Mouse (Mus musculus): Measurements from ENCODE around the gene Kdsr. TPM values are rescaled to one million over a fixed set of nuclear protein-coding genes. Genes with fewer than 3 reads are reported as not detected.

Gene Kdsr
- polyA plus RNA-seq, 1 experiment, result 13.9 TPM

DNA sequence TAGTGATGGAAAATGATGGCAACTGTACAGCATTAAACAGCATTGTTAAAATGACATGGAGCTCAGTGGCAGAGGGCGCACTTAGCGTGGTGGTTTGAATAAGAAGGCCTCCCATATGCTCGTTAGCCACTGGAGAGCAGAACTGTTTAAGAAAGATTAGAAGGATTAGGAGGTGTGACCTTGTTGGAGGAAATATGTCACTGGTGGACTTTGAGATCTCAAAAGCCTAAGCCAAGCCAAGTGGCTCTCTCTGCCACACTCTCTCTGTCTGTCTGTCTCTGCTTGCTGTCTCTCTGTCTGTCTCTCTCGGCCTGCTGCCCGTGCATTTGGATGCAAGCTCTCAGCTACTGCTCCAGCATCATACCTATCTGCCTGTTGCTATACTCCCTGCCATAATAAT lies 63.1 kb downstream of the Kdsr start:
- no peaks in the 10 kb centered on the region for H3K36me3 ChIP-seq (ENCODE audit: control insufficient read depth, insufficient read depth)
- H3K79me3 ChIP-seq (ENCODE audit: low read depth), result no peaks in the 10 kb centered on the region
- no peaks in the 10 kb centered on the region for H3K79me2 ChIP-seq (ENCODE audit: control insufficient read depth, insufficient read depth)
- no peak overlapping the region for H3ac ChIP-seq (ENCODE audit: control insufficient read depth, insufficient read length, low read depth)
- no peaks in the 10 kb centered on the region for H3K27me3 ChIP-seq (ENCODE audit: control insufficient read depth, insufficient read depth, insufficient read length)
- TF ChIP-seq FOSL1 (IDR thresholded peaks at IDR 0.05; ENCODE audit: insufficient read depth, low read length, poor library complexity, severe bottlenecking), result no peak
- no peak for TF ChIP-seq CTCF (IDR thresholded peaks at IDR 0.05; ENCODE audit: control insufficient read depth, insufficient read depth, insufficient read length)
- no peak for TF ChIP-seq MYOG (IDR thresholded peaks at IDR 0.05; ENCODE audit: control insufficient read depth, extremely low read depth, insufficient read length)
- TF ChIP-seq MYOD1 (IDR thresholded peaks at IDR 0.05; ENCODE audit: control insufficient read depth, insufficient read length, low read depth), result no peak
- TF ChIP-seq MAX (IDR thresholded peaks at IDR 0.05), result no peak
- TF ChIP-seq USF1 (IDR thresholded peaks at IDR 0.05; ENCODE audit: low read depth), result no peak
- no peak for TF ChIP-seq CEBPB (IDR thresholded peaks at IDR 0.05; ENCODE audit: low read depth)
- H3K4me3 ChIP-seq (ENCODE audit: insufficient read depth, poor library complexity, severe bottlenecking), result no peak overlapping the region

DNA sequence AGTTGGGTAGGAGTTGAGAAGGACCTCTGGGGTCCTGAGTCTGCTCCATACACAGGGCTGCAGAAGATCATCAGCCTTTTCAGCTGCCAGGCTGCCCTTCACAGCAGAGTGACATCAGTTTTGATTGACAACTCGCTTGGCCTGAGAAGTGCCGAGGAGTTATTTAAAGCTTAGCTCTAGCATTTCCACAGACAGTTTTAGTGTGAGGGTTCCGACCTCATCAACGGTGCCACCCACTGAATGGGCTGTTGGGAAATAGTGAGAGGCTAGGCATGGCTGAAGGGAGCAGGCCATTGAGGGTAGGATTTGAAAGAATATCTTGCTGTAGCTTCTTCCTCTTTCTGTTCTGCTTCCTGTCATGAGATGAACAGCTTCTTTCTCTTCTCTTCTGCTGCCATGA lies 63.9 kb downstream of the Kdsr start:
- H3K27me3 ChIP-seq (ENCODE audit: control insufficient read depth, insufficient read depth, insufficient read length), result no peaks in the 10 kb centered on the region
- H3K4me3 ChIP-seq (ENCODE audit: insufficient read depth, poor library complexity, severe bottlenecking), result no peak overlapping the region
- H3ac ChIP-seq (ENCODE audit: control insufficient read depth, insufficient read length, low read depth), result no peak overlapping the region
- no peak for TF ChIP-seq MAX (IDR thresholded peaks at IDR 0.05)
- no peak for TF ChIP-seq CEBPB (IDR thresholded peaks at IDR 0.05; ENCODE audit: low read depth)
- TF ChIP-seq FOSL1 (IDR thresholded peaks at IDR 0.05; ENCODE audit: insufficient read depth, low read length, poor library complexity, severe bottlenecking), result no peak
- no peaks in the 10 kb centered on the region for H3K79me3 ChIP-seq (ENCODE audit: low read depth)
- no peaks in the 10 kb centered on the region for H3K36me3 ChIP-seq (ENCODE audit: control insufficient read depth, insufficient read depth)
- no peaks in the 10 kb centered on the region for H3K79me2 ChIP-seq (ENCODE audit: control insufficient read depth, insufficient read depth)

DNA sequence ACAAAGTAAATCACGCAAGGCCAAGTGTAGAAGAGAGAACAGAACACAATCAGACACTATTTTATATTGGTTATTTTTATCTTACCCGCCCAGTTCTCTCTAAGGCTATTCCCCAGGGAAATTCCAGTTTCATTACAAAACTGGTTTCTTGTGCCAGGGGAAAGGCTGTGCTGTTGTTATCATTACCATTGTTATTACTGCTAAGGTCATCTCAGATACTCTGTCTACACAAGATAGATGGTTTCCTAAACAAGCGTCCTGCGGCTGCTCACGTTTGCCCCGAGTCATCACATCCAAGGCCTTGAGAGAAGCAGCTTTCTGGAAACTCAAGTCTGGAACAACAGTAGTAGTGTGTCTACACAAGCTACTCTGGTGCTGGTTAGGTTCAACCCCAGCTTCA lies 65.2 kb downstream of the Kdsr start:
- Histone ChIP-seq H3K79me3 (ENCODE audit: low read depth) (no peaks in the 10 kb centered on the region), H3ac (ENCODE audit: control insufficient read depth, insufficient read length, low read depth) (no peak overlapping the region), H3K27me3 (ENCODE audit: control insufficient read depth, insufficient read depth, insufficient read length) (no peaks in the 10 kb centered on the region), H3K36me3 (ENCODE audit: control insufficient read depth, insufficient read depth) (no peaks in the 10 kb centered on the region), H3K79me2 (ENCODE audit: control insufficient read depth, insufficient read depth) (no peaks in the 10 kb centered on the region), H3K4me3 (ENCODE audit: insufficient read depth, poor library complexity, severe bottlenecking) (no peak overlapping the region)
- no peak for TF ChIP-seq CEBPB (IDR thresholded peaks at IDR 0.05; ENCODE audit: low read depth)

DNA sequence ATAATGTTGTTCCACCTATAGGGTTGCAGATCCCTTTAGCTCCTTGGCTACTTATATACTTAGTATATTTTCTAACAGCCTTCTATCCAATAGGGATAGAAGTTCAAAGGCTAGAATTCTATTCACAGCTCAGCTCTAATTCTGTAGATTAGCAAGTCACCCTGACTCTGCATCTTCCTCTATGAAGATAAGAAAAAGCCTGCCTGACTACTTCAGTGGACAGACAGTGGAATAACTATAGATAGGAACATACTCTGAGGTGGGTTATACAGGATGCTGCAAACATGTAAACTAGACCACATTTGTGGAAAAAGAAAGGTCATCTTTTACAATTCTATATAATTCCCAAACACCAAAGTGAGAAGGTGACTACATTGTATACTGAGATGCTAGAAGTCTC lies 66.9 kb downstream of the Kdsr start:
- no peaks in the 10 kb centered on the region for H3K36me3 ChIP-seq (ENCODE audit: control insufficient read depth, insufficient read depth)
- no peak overlapping the region for H3K4me3 ChIP-seq (ENCODE audit: insufficient read depth, poor library complexity, severe bottlenecking)
- no peaks in the 10 kb centered on the region for H3K79me3 ChIP-seq (ENCODE audit: low read depth)
- H3K27me3 ChIP-seq (ENCODE audit: control insufficient read depth, insufficient read depth, insufficient read length), result no peaks in the 10 kb centered on the region
- TF ChIP-seq MYOG (IDR thresholded peaks at IDR 0.05; ENCODE audit: control insufficient read depth, extremely low read depth, insufficient read length) (no peak), CEBPB (IDR thresholded peaks at IDR 0.05; ENCODE audit: low read depth) (no peak), MAX (IDR thresholded peaks at IDR 0.05) (no peak), MYOD1 (IDR thresholded peaks at IDR 0.05; ENCODE audit: control insufficient read depth, insufficient read length, low read depth) (no peak), CTCF (IDR thresholded peaks at IDR 0.05; ENCODE audit: control insufficient read depth, insufficient read depth, insufficient read length) (no peak), FOSL1 (IDR thresholded peaks at IDR 0.05; ENCODE audit: insufficient read depth, low read length, poor library complexity, severe bottlenecking) (no peak), USF1 (IDR thresholded peaks at IDR 0.05; ENCODE audit: low read depth) (no peak)
- no peak overlapping the region for H3ac ChIP-seq (ENCODE audit: control insufficient read depth, insufficient read length, low read depth)
- H3K79me2 ChIP-seq (ENCODE audit: control insufficient read depth, insufficient read depth), result no peaks in the 10 kb centered on the region

DNA sequence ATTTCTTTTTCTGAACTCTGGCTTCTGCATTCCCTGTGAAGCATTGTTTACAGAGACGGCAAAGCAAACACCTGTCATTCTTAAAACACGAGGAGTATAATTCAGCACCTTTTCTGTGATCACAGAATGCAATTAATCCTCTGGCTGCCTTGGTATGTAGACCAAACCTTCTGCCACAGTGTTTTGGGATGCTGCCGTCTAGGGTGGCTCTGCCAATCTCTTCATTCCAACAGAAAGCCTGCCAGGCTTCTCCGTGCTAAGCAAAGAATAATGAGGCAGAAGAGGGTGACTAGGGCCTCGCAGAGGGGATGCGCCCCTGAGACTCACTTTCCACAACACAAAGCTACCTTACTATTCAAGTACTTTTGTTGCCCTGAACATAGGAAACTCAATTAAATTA lies 68.6 kb downstream of the Kdsr start:
- Histone ChIP-seq H3ac (ENCODE audit: control insufficient read depth, insufficient read length, low read depth) (no peak overlapping the region), H3K27me3 (ENCODE audit: control insufficient read depth, insufficient read depth, insufficient read length) (no peaks in the 10 kb centered on the region), H3K79me3 (ENCODE audit: low read depth) (no peaks in the 10 kb centered on the region), H3K79me2 (ENCODE audit: control insufficient read depth, insufficient read depth) (no peaks in the 10 kb centered on the region), H3K36me3 (ENCODE audit: control insufficient read depth, insufficient read depth) (no peaks in the 10 kb centered on the region), H3K4me3 (ENCODE audit: insufficient read depth, poor library complexity, severe bottlenecking) (no peak overlapping the region)
- TF ChIP-seq MYOD1 (IDR thresholded peaks at IDR 0.05; ENCODE audit: control insufficient read depth, insufficient read length, low read depth), result no peak
- TF ChIP-seq MYOG (IDR thresholded peaks at IDR 0.05; ENCODE audit: control insufficient read depth, extremely low read depth, insufficient read length), result no peak
- no peak for TF ChIP-seq CEBPB (IDR thresholded peaks at IDR 0.05; ENCODE audit: low read depth)
- TF ChIP-seq MAX (IDR thresholded peaks at IDR 0.05), result no peak
- no peak for TF ChIP-seq FOSL1 (IDR thresholded peaks at IDR 0.05; ENCODE audit: insufficient read depth, low read length, poor library complexity, severe bottlenecking)
- no peak for TF ChIP-seq USF1 (IDR thresholded peaks at IDR 0.05; ENCODE audit: low read depth)
- no peak for TF ChIP-seq CTCF (IDR thresholded peaks at IDR 0.05; ENCODE audit: control insufficient read depth, insufficient read depth, insufficient read length)

DNA sequence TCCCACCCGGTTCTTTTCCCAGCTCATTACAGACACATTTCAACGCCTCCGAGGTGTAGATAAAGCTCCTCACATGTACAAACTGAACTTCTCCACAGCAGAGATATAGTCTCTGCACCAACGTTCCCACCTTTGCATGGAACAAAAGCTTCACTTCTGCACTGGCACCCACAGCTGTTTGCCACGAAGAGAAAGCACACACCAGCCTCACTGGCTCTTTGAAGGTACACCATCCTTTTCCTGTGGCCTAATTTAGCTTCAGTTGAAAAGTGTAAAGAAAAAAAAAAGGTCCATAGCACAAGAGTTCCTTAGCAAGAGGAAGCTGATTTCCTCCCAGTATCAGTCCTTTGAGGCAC lies 71.4 kb downstream of the Kdsr start:
- TF ChIP-seq CEBPB (IDR thresholded peaks at IDR 0.05; ENCODE audit: low read depth) (no peak), CTCF (IDR thresholded peaks at IDR 0.05; ENCODE audit: control insufficient read depth, insufficient read depth, insufficient read length) (no peak), FOSL1 (IDR thresholded peaks at IDR 0.05; ENCODE audit: insufficient read depth, low read length, poor library complexity, severe bottlenecking) (no peak), MYOD1 (IDR thresholded peaks at IDR 0.05; ENCODE audit: control insufficient read depth, insufficient read length, low read depth) (no peak), MAX (IDR thresholded peaks at IDR 0.05) (no peak), USF1 (IDR thresholded peaks at IDR 0.05; ENCODE audit: low read depth) (no peak), MYOG (IDR thresholded peaks at IDR 0.05; ENCODE audit: control insufficient read depth, extremely low read depth, insufficient read length) (no peak)
- Histone ChIP-seq H3K79me3 (ENCODE audit: low read depth) (no peaks in the 10 kb centered on the region), H3ac (ENCODE audit: control insufficient read depth, insufficient read length, low read depth) (no peak overlapping the region), H3K4me3 (ENCODE audit: insufficient read depth, poor library complexity, severe bottlenecking) (no peak overlapping the region), H3K79me2 (ENCODE audit: control insufficient read depth, insufficient read depth) (no peaks in the 10 kb centered on the region), H3K27me3 (ENCODE audit: control insufficient read depth, insufficient read depth, insufficient read length) (no peaks in the 10 kb centered on the region), H3K36me3 (ENCODE audit: control insufficient read depth, insufficient read depth) (no peaks in the 10 kb centered on the region)
